Mouse (Mus musculus): ENCODE data around the gene Abcg2.

Gene Abcg2

DNA sequence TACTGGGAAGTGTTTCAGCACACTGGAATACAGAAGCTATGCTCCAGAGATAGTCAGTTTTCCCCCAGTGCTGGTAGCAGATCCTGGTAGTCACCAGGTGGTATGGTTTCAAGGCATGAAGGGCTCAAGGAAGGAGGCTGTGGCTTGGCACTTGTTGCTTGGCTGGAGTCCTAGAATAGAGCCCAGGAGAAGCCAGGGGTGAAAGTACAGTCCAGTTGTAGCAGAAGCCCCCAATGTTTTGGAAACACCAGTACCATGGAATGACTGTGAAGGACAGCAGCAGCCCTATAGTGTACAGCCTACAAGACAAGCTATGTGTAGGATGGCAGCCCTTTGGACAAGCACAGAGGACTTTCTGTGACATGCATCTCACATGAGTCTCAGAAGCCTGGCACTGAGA is 54.2 kb downstream of the Abcg2 start:
- DNase-seq (ENCODE audit: low spot score in 2 of 2) = no peak

DNA sequence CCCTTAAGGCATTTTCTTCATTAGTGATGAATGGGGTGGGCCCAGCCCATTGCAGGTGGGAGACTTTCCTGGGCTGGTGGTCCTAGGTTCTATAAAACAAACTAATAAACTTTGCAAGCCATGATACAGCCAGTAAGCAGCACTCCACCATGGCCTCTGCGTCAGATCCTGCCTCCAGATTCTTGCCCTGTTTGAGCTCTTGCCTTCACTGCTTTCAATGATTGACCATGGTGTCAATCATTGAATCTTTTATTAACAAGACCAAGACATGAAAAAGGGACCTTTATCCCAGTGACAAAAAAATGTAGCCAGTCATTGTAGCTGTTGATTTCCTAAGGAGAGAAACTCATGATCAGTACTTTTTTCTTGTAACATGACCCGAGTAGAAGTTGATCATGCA is 55.1 kb downstream of the Abcg2 start:
- no peak for DNase-seq (ENCODE audit: low spot score in 2 of 2)

DNA sequence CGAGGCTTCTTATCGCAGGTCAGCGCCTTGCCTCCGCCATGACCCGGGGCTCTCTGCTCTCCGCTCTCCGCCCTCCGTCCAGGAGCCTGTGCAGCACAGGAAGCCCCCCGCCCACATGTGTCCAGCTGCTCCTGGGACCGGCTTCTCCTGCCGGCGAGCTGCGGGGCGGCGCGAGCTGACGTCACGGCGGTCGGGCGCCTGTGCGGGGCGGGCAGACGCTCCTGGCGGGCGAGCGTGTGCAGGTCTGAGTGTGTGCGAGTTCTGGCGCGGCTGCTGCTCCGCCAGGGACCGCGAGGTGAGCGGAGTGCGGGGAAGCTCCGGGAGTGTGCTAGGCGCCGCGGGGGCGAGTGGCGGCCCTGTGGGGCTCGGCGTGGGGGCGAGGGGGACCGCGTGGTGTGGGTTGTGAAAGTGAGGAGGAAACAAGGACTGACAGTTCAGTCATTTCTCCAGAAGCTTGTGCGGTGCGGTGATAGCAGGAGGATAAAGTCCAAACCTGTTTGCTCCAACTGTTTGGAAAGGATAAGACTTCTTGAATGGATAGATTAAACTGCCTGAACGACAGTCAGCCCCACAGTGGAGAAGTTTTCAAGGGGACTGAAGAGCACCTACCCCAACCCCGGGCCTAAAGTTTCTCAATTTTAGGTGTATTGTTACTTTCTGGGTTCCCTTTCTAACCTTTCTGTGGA is 56.2 kb downstream of the Abcg2 start:
- DNase-seq (ENCODE audit: low spot score in 2 of 2) = peak; percentile 29 to 50

- no peak for DNase-seq (ENCODE audit: low spot score in 2 of 2)
These were observed 56.9 kb downstream of the Abcg2 start for GRCm38 (mm10) chr6:58641056-58641799.

DNA sequence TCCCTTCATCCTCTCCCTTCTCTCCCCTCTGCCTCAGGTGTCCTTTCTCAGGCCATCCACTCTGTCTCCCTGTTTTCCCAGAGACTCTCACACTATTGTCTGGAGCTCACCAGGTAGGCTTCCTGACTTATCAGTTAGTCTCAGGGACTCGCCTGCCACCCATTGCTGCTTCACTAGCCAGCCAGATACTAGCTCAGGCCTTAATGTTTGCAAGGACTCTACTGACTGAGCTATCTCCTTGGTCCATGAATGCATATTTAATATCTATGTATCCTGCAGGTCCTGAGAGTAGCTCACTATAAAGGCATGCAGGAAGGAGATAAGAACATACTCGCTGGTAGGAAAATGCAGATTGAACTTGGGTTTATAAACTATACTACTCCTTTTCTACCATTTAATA is 57.9 kb downstream of the Abcg2 start:
- no peak for DNase-seq (ENCODE audit: low spot score in 2 of 2)

DNA sequence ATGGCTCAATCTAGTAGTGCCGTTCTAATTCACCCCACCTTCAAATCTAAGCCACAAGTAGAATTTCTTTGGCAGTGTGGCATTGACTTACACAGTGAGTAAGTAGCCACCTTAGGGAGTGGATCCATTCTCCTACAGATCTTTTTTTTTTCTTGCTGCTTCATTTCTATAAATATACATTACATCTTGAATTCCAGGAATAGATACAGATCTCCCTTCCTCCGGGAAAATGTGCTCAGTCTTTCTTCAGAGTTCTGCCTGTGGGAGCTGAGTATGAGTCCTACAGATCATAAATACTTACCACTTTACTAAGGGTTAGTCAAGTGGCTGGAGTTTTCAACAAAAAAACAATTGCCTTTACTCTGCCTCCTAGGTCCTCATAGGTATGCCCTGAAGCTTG is 60.3 kb downstream of the Abcg2 start:
- no peak for DNase-seq (ENCODE audit: low spot score in 2 of 2)

GRCm38 (mm10) chr6:58648100-58648749 is 63.9 kb downstream of the Abcg2 start:
- DNase-seq (ENCODE audit: low spot score in 2 of 2) = no peak

DNA sequence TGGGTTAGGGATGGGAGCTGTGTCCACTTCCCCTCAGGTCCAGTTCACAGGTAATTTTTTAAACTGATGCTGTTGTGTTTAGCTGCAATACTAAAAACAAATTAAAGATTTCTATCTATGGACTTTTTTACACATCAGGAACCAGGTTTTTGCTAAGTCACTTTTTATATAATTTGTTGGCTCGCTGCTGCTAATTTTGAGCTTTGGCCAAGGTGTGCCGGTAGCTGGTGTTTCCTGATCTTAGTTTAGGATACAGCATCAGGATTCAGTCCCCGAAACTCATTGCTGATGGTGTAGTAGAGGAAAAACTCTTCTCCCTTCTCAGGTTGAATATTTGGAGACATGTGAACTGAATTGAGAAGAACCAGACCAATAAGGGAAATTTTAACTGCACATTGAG is 65.8 kb downstream of the Abcg2 start:
- no peak for DNase-seq (ENCODE audit: low spot score in 2 of 2)

- DNase-seq (ENCODE audit: low spot score in 2 of 2) = no peak
These were observed 66.7 kb downstream of the Abcg2 start for GRCm38 (mm10) chr6:58651038-58651437.

DNA sequence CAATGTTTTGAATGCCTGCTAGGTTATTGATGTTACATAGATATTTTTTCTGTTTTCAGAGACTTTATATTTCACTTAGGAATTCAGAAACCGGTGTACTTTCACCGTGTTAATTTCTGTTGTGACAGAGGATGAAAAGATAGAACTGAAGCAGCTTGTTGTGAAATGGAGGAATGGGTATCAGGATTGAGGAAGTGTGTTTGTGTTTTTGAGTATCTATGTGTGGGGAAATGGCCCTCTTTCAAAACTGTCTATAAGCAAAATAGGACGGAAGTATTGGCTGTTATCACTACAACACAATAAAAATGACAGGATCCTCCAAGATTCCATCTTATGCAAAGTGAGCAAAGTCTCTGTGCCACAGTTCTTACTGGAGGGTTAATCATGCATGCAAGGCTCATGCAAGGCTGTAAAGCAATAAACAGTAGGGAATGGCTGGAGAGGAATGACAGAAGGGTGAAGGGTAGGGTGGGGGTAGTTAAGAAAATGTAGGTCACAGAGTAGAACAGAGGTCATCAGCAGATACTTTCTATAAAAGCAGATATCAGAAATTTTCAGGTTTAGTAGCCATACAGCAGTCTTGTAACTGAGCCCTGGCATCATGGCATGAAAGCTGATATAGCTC is 76.7 kb downstream of the Abcg2 start:
- DNase-seq (ENCODE audit: low spot score in 2 of 2) = no peak

GRCm38 (mm10) chr6:58677802-58678201 is 93.5 kb downstream of the Abcg2 start:
- DNase-seq (ENCODE audit: low spot score in 2 of 2) = no peak

- DNase-seq (ENCODE audit: low spot score in 2 of 2) = no peak
These were observed 94.2 kb downstream of the Abcg2 start for GRCm38 (mm10) chr6:58678530-58678929.

GRCm38 (mm10) chr6:58691584-58691983 is 107.3 kb downstream of the Abcg2 start:
- no peak for DNase-seq (ENCODE audit: low spot score in 2 of 2)

- no peak for DNase-seq (ENCODE audit: low spot score in 2 of 2)
These were observed 109.9 kb downstream of the Abcg2 start for GRCm38 (mm10) chr6:58694257-58694656.

DNA sequence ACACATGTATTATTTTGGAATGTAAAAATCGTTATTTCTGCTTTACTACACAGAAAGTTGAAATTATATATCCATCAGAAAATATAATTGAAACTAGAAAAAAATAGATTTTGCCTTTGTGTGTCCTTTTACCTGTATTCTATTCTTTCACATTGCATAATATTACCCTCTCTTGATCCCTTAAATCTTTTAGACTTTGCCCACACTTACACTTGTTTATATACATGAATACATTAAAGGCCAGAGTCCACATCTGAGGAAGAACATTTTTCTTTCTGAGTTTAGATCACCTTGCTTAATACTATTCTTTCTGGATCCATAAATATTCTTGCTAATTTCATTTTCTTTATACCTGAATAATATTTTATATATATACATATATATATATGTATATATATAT is 110.4 kb downstream of the Abcg2 start:
- no peak for DNase-seq (ENCODE audit: low spot score in 2 of 2)

DNA sequence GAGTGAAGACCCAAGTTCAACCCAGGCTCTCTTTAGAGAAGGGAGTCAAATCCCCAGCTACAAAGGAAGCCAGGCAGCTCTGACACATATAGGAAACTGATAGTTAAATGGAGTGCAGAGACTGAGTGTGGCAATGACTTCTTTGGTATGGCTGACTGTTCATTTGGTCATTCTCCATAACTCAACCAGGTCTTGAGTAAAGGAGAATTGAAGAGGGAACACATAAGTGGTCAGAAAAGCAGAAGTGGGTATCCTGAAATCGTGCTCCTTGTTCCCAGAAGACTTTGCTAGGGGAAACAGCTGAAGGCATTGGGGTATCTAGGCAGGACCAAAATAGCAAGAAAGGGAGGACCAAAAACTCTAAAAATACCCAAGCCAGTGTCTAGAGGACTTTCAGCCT is 126.0 kb downstream of the Abcg2 start:
- DNase-seq (ENCODE audit: low spot score in 2 of 2) = no peak

DNA sequence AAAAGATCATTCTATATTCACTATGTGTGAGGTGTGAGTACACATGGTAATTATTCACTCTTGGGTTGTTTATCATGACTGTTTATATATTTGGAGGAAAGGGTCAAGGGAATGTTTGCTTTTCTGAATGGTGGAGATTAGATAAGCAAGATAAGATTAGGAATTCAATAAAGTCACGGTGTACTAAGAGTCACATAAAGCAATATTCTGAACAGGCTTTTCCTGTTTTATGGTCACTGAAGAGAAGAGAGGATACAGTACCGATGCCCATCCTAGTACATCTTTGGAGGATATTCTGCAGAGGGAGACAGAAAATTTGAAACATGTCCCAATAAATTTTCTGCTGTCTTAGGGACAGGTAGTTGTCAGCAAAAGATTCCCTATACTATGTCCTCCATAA is 127.6 kb downstream of the Abcg2 start:
- DNase-seq (ENCODE audit: low spot score in 2 of 2) = no peak

GRCm38 (mm10) chr6:58733851-58734250 is 149.5 kb downstream of the Abcg2 start:
- DNase-seq (ENCODE audit: low spot score in 2 of 2) = no peak

DNA sequence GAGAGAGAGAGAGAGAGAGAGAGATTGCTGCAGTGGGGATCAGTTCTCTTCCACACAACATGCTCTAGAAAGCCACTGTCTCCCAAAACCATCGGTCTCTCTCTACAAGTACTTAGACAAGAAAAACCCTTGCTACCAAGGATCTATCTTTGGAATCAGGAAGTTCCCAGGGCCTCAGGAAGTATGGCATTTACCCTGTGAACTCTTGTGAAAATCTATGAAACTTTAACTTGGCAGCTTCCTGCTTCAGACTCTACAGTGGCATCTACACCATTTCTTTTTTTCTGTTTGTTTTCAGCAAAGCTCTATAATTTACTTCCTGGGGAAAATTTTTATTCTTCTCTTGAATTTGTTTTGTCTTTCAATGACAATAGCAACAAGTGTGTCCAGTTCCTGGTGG is 150.8 kb downstream of the Abcg2 start:
- DNase-seq (ENCODE audit: low spot score in 2 of 2) = no peak
